ENCODE assay signal across 8 mouse cellular contexts in genomic region chr11:55023049-55023564, GRCm38 (mm10). TPM values are rescaled to one million over a fixed set of nuclear protein-coding genes. Genes with fewer than 3 reads are reported as not detected.
DNase-seq lines count a peak whose midpoint lies in the region; ATAC-seq lines count a peak whose summit lies in the region.

No protein-coding gene starts in this region.

- intact Hi-C loops in left cerebral cortex, postnatal 4 days (cut with DNase I): no loop called here

- peak overlapping the region; percentile 87 for H3K27ac ChIP-seq in midbrain, embryonic 10.5 days (replicated peaks)

- H3K9me3 ChIP-seq in midbrain, embryonic 10.5 days (replicated peaks): no peaks in the 10 kb centered on the region

- peaks cover 47% of the 10 kb centered on the region for H3K4me1 ChIP-seq in midbrain, embryonic 10.5 days

- H3K27me3 ChIP-seq in midbrain, embryonic 10.5 days (ENCODE audit: low read depth, poor library complexity, severe bottlenecking): no peaks in the 10 kb centered on the region

- DNase-seq in T-cell, adult 2 months (ENCODE audit: low spot score): peak; percentile 99
- DNase-seq in gastrocnemius, postnatal 10 days: peak; percentile 94
- peak; percentile 44 for DNase-seq in hindlimb bud, embryonic 11.5 days (ENCODE audit: extremely low spot score, low read depth, low spot score)
- DNase-seq in left cerebral cortex, postnatal 4 days: peak; percentile 94
- DNase-seq in midbrain, embryonic 10.5 days (ENCODE audit: low spot score): peak; percentile 79
- peak; percentile 63 to 69 for DNase-seq in right cerebral cortex, postnatal 36 days (ENCODE audit: low spot score in 2 of 2)
- peak; percentile 56 to 87 for DNase-seq in urinary bladder, postnatal 36 days (ENCODE audit: low spot score in 2 of 2)

- peak overlapping the region; percentile 18 for H3K4me3 ChIP-seq in midbrain, embryonic 10.5 days

- WGBS in midbrain, embryonic 10.5 days: 17% methylated on average over 10 of the region's 10 CpGs

- H3K36me3 ChIP-seq in midbrain, embryonic 10.5 days: no peaks in the 10 kb centered on the region

- peak; percentile 92 for ATAC-seq in common myeloid progenitor, adult 5-6 weeks (replicated peaks; ENCODE audit: low read depth, poor library complexity, severe bottlenecking)

RNA-seq across cellular contexts. Expression of gene Anxa6, which starts 10.1 kb away (rescaled TPM):
- 46.0 and 55.3 TPM in 2 replicates for total RNA-seq in common myeloid progenitor, adult 5-6 weeks (2017)
- 100 to 1,000 TPM; 297 to 313 TPM for total RNA-seq in gastrocnemius, postnatal 10 days (2021)
- total RNA-seq in left cerebral cortex, postnatal 4 days (2021): 10 to 100 TPM; 70.0 to 70.2 TPM
- polyA plus RNA-seq in midbrain, embryonic 10.5 days (2016; fragmentation: Nextera tagmentation; extraction: Ambion mirVana): 53.9 and 71.1 TPM in 2 replicates

RNA-seq across cellular contexts. Expression of gene Ccdc69, which starts 54.8 kb away (rescaled TPM):
- total RNA-seq in common myeloid progenitor, adult 5-6 weeks (2017): 24.3 and 26.6 TPM in 2 replicates
- total RNA-seq in gastrocnemius, postnatal 10 days (2021): 10 to 100 TPM; 14.1 to 14.4 TPM
- total RNA-seq in left cerebral cortex, postnatal 4 days (2021): not detected
- 0.34 and 0.39 TPM in 2 replicates for polyA plus RNA-seq in midbrain, embryonic 10.5 days (2016; fragmentation: Nextera tagmentation; extraction: Ambion mirVana)

Comparison
In these comparisons a context has a peak if more than half of its experiments do, and no peak if none do; other contexts are left out.
1. Peak in every context shown above with its lines: DNase-seq, ATAC-seq, H3K4me3 ChIP-seq and H3K27ac ChIP-seq.
2. DNase-seq: peak in every context shown above with its lines; median percentile 99 in T-cell, adult 2 months; 94 in gastrocnemius, postnatal 10 days; 94 in left cerebral cortex, postnatal 4 days; 79 in midbrain, embryonic 10.5 days; 72 in urinary bladder, postnatal 36 days; 66 in right cerebral cortex, postnatal 36 days; 44 in hindlimb bud, embryonic 11.5 days.
3. RNA of gene Ccdc69, which starts 54.8 kb away (total RNA-seq): 24.3 to 26.6 TPM in common myeloid progenitor, adult 5-6 weeks and 14.1 to 14.4 TPM in gastrocnemius, postnatal 10 days; not detected in left cerebral cortex, postnatal 4 days; every median in the first group is over 10 times any median in the second.